Mouse (Mus musculus): ENCODE data around the gene Cdc16.
"Not testable (repeated sequence)": the region's sequence is repeated elsewhere in the genome, so short reads cannot be mapped to it uniquely, and the experiment has no call there.

Cdc16 gene

GRCm38 (mm10) chr8:13756982-13757804, at the start of gene Cdc16:
Cdc16 (plus strand) TSS chr8:13757676.
- DNase-seq (ENCODE audit: low read depth, low spot score) = peak; percentile 76

GRCm38 (mm10) chr8:13708514-13708913, 49.0 kb upstream of the Cdc16 start:
- DNase-seq (ENCODE audit: low read depth, low spot score) = no peak

GRCm38 (mm10) chr8:13718980-13719379, 38.5 kb upstream of the Cdc16 start:
- no peak for DNase-seq (ENCODE audit: low read depth, low spot score)

- DNase-seq (ENCODE audit: low read depth, low spot score) = peak; percentile 13
Observed at GRCm38 (mm10) chr8:13725722-13726121, 31.8 kb upstream of the Cdc16 start.

- DNase-seq (ENCODE audit: low read depth, low spot score) = no peak
Observed at GRCm38 (mm10) chr8:13727469-13728094, 29.9 kb upstream of the Cdc16 start.

- DNase-seq (ENCODE audit: low read depth, low spot score) = no peak
Observed at GRCm38 (mm10) chr8:13740323-13740770, 17.1 kb upstream of the Cdc16 start.

- DNase-seq (ENCODE audit: low read depth, low spot score) = no peak
Observed at GRCm38 (mm10) chr8:13740817-13741613, 16.5 kb upstream of the Cdc16 start.

- not testable (repeated sequence) for DNase-seq (ENCODE audit: low read depth, low spot score)
Observed at GRCm38 (mm10) chr8:13746212-13746611, 11.3 kb upstream of the Cdc16 start.

GRCm38 (mm10) chr8:13747626-13748025, 9.8 kb upstream of the Cdc16 start:
- no peak for DNase-seq (ENCODE audit: low read depth, low spot score)

- no peak for DNase-seq (ENCODE audit: low read depth, low spot score)
Observed at GRCm38 (mm10) chr8:13753680-13754079, 3.8 kb upstream of the Cdc16 start.

GRCm38 (mm10) chr8:13756480-13756879, 996 bp upstream of the Cdc16 start:
- no peak for DNase-seq (ENCODE audit: low read depth, low spot score)

GRCm38 (mm10) chr8:13757805-13758727, 590 bp downstream of the Cdc16 start:
- DNase-seq (ENCODE audit: low read depth, low spot score) = no peak

GRCm38 (mm10) chr8:13769206-13769605, 11.7 kb downstream of the Cdc16 start:
- no peak for DNase-seq (ENCODE audit: low read depth, low spot score)

- DNase-seq (ENCODE audit: low read depth, low spot score) = no peak
Observed at GRCm38 (mm10) chr8:13780536-13780935, 23.1 kb downstream of the Cdc16 start.

- DNase-seq (ENCODE audit: low read depth, low spot score) = peak; percentile 82
Observed at GRCm38 (mm10) chr8:13785250-13785763, 27.8 kb downstream of the Cdc16 start, which contains the start of gene Upf3a. Upf3a (plus strand) TSS chr8:13785615.

GRCm38 (mm10) chr8:13785764-13786299, 28.4 kb downstream of the Cdc16 start:
- DNase-seq (ENCODE audit: low read depth, low spot score) = peak; percentile 93

- DNase-seq (ENCODE audit: low read depth, low spot score) = no peak
Observed at GRCm38 (mm10) chr8:13789606-13790005, 32.1 kb downstream of the Cdc16 start.

- no peak for DNase-seq (ENCODE audit: low read depth, low spot score)
Observed at GRCm38 (mm10) chr8:13793097-13793745, 35.7 kb downstream of the Cdc16 start.

- no peak for DNase-seq (ENCODE audit: low read depth, low spot score)
Observed at GRCm38 (mm10) chr8:13793746-13794101, 36.2 kb downstream of the Cdc16 start.

- DNase-seq (ENCODE audit: low read depth, low spot score) = no peak
Observed at GRCm38 (mm10) chr8:13797676-13798075, 40.2 kb downstream of the Cdc16 start.
